Mouse (Mus musculus) embryonic facial prominence, embryonic 12.5 days (tissue): ENCODE measurements around the gene Krt27. TPM values are rescaled to one million over a fixed set of nuclear protein-coding genes. Genes with fewer than 3 reads are reported as not detected.

Experiments used
- ATAC-seq: fragments of 200-750 bp; cut with Nextera tagmentation; 2 replicates; pipeline ENCODE4 v1.8.0; 2017; ENCODE audit not compliant: insufficient number of reproducible peaks, insufficient read depth, low FRiP score, low TSS enrichment
- H3K27ac ChIP-seq: fragments of 300-500 bp; sonication (generic); 2 replicates; pipeline ENCODE4 v1.5.1; 2016; ENCODE audit warnings: mild to moderate bottlenecking
- H3K27me3 ChIP-seq: fragments of 300-500 bp; sonication (generic); 2 replicates; pipeline ENCODE4 v1.6.1; 2016; ENCODE audit warnings: mild to moderate bottlenecking, moderate library complexity
- H3K36me3 ChIP-seq: fragments of 300-500 bp; sonication (generic); 2 replicates; pipeline ENCODE4 v1.6.1; 2016; ENCODE audit warnings: mild to moderate bottlenecking
- H3K4me1 ChIP-seq: fragments of 300-500 bp; sonication (generic); 2 replicates; pipeline ENCODE4 v1.6.1; 2016
- H3K4me2 ChIP-seq: fragments of 300-500 bp; sonication (generic); replicated peaks from 2 replicates; pipeline ENCODE4 v1.6.1; 2016; ENCODE audit warnings: mild to moderate bottlenecking, moderate library complexity
- H3K4me3 ChIP-seq: fragments of 300-500 bp; sonication (generic); 2 replicates; pipeline ENCODE4 v1.5.1; 2016; ENCODE audit warnings: mild to moderate bottlenecking
- H3K9ac ChIP-seq: fragments of 300-500 bp; sonication (generic); 2 replicates; pipeline ENCODE4 v1.6.1; 2016; ENCODE audit warnings: mild to moderate bottlenecking, moderate library complexity
- H3K9me3 ChIP-seq: fragments of 300-500 bp; sonication (generic); 2 replicates; pipeline ENCODE4 v1.6.1; 2016; ENCODE audit warnings: mild to moderate bottlenecking, moderate library complexity
- WGBS: fragments of 180-500 bp; shearing (Covaris S2); methylation state at CpG from one replicate; pipeline ENCODE4 v1.1.7; 2016; 5-methylcytosine and 5-hydroxymethylcytosine counted together
- polyA plus RNA-seq: library from polyadenylated mRNA; unstranded; fragments of >200 nt; fragmentation: Nextera tagmentation; extraction: Ambion mirVana; gene quantifications from 2 replicates; pipeline ENCODE4 v1.2.1, GENCODE M21; 2016

Gene Krt27
- polyA plus RNA-seq, 1 experiment from 2014 or later, result not detected

GRCm38 (mm10) chr11:99379568-99379967 lies 28.7 kb upstream of the Krt27 start:
- 15% methylated on average over 5 of the region's 5 CpGs for WGBS
- no peaks in the 10 kb centered on the region for H3K36me3 ChIP-seq
- no peak for ATAC-seq
- H3K4me1 ChIP-seq, result no peaks in the 10 kb centered on the region
- H3K27ac ChIP-seq, result no peak overlapping the region
- H3K4me2 ChIP-seq, result no peak overlapping the region
- H3K9ac ChIP-seq, result no peak overlapping the region
- no peak overlapping the region for H3K4me3 ChIP-seq
- H3K27me3 ChIP-seq, result no peaks in the 10 kb centered on the region
- H3K9me3 ChIP-seq, result no peaks in the 10 kb centered on the region

- no peak for ATAC-seq
- WGBS, result 85% methylated on average over 13 of the region's 13 CpGs
- H3K4me1 ChIP-seq, result no peaks in the 10 kb centered on the region
Measured at GRCm38 (mm10) chr11:99374803-99375202, 23.9 kb upstream of the Krt27 start, which contains the start of gene Krt28. TSS of gene Krt28 (minus strand) at chr11:99374903.

GRCm38 (mm10) chr11:99369853-99370451 lies 19.0 kb upstream of the Krt27 start:
- H3K4me3 ChIP-seq, result no peak overlapping the region
- H3K36me3 ChIP-seq, result no peaks in the 10 kb centered on the region

More at GRCm38 (mm10) chr11:99374803-99375202, 23.9 kb upstream of the Krt27 start, which contains the start of gene Krt28:
- Histone ChIP-seq H3K27ac (no peak within 1 kb of the TSS), H3K9ac (no peak within 1 kb of the TSS), H3K36me3 (no peaks in the 10 kb centered on the region), H3K27me3 (0 out of 2 replicates have a peak, but pooled peaks cover 2% of the 10 kb centered on the region), H3K4me3 (no peak within 1 kb of the TSS), H3K9me3 (no peaks in the 10 kb centered on the region), H3K4me2 (no peak within 1 kb of the TSS)

GRCm38 (mm10) chr11:99369229-99369628 lies 18.3 kb upstream of the Krt27 start:
- 19% methylated on average over 3 of the region's 3 CpGs for WGBS
- H3K36me3 ChIP-seq, result no peaks in the 10 kb centered on the region

More at GRCm38 (mm10) chr11:99369853-99370451, 19.0 kb upstream of the Krt27 start:
- Histone ChIP-seq H3K4me1 (no peaks in the 10 kb centered on the region), H3K9me3 (no peaks in the 10 kb centered on the region), H3K27me3 (0 out of 2 replicates have a peak, but pooled peaks cover 2% of the 10 kb centered on the region), H3K27ac (no peak overlapping the region), H3K9ac (no peak overlapping the region), H3K4me2 (no peak overlapping the region)
- WGBS, result 85% methylated on average over 8 of the region's 8 CpGs
- ATAC-seq, result no peak

GRCm38 (mm10) chr11:99366791-99367190 lies 15.9 kb upstream of the Krt27 start:
- 45% methylated on average over 10 of the region's 10 CpGs for WGBS
- no peak for ATAC-seq
- H3K36me3 ChIP-seq, result no peaks in the 10 kb centered on the region

More at GRCm38 (mm10) chr11:99369229-99369628, 18.3 kb upstream of the Krt27 start:
- no peak overlapping the region for H3K4me2 ChIP-seq
- no peak overlapping the region for H3K9ac ChIP-seq
- no peak overlapping the region for H3K27ac ChIP-seq
- H3K4me3 ChIP-seq, result no peak overlapping the region
- H3K27me3 ChIP-seq, result 0 out of 2 replicates have a peak, but pooled peaks cover 2% of the 10 kb centered on the region
- no peak for ATAC-seq
- H3K9me3 ChIP-seq, result no peaks in the 10 kb centered on the region
- H3K4me1 ChIP-seq, result no peaks in the 10 kb centered on the region

GRCm38 (mm10) chr11:99364412-99364811 lies 13.5 kb upstream of the Krt27 start:
- Histone ChIP-seq H3K27me3 (no peaks in the 10 kb centered on the region), H3K4me2 (no peak overlapping the region), H3K9me3 (no peaks in the 10 kb centered on the region), H3K36me3 (no peaks in the 10 kb centered on the region), H3K9ac (no peak overlapping the region), H3K27ac (no peak overlapping the region), H3K4me1 (no peaks in the 10 kb centered on the region), H3K4me3 (no peak overlapping the region)
- ATAC-seq, result no peak
- 29% methylated on average over 9 of the region's 9 CpGs for WGBS

More at GRCm38 (mm10) chr11:99366791-99367190, 15.9 kb upstream of the Krt27 start:
- Histone ChIP-seq H3K4me2 (no peak overlapping the region), H3K4me1 (no peaks in the 10 kb centered on the region), H3K4me3 (no peak overlapping the region), H3K27ac (no peak overlapping the region), H3K27me3 (0 out of 2 replicates have a peak, but pooled peaks cover 2% of the 10 kb centered on the region), H3K9me3 (no peaks in the 10 kb centered on the region), H3K9ac (no peak overlapping the region)

- WGBS, result 87% methylated on average over 8 of the region's 8 CpGs
- ATAC-seq, result no peak
- Histone ChIP-seq H3K27me3 (no peaks in the 10 kb centered on the region), H3K9ac (no peak overlapping the region), H3K4me2 (no peak overlapping the region), H3K4me3 (no peak overlapping the region), H3K27ac (no peak overlapping the region), H3K9me3 (no peaks in the 10 kb centered on the region), H3K36me3 (no peaks in the 10 kb centered on the region), H3K4me1 (no peaks in the 10 kb centered on the region)
Measured at GRCm38 (mm10) chr11:99361423-99361822, 10.5 kb upstream of the Krt27 start.

- Histone ChIP-seq H3K4me3 (no peak overlapping the region), H3K27me3 (no peaks in the 10 kb centered on the region), H3K27ac (no peak overlapping the region), H3K9ac (no peak overlapping the region), H3K36me3 (no peaks in the 10 kb centered on the region), H3K9me3 (no peaks in the 10 kb centered on the region), H3K4me2 (no peak overlapping the region), H3K4me1 (no peaks in the 10 kb centered on the region)
- WGBS, result 82% methylated on average over 11 of the region's 11 CpGs
- ATAC-seq, result no peak
Measured at GRCm38 (mm10) chr11:99339299-99339847, 11.5 kb downstream of the Krt27 start.

- H3K4me1 ChIP-seq, result no peaks in the 10 kb centered on the region
- H3K9me3 ChIP-seq, result no peaks in the 10 kb centered on the region
- no peak within 1 kb of the TSS for H3K9ac ChIP-seq
- no peak within 1 kb of the TSS for H3K4me2 ChIP-seq
- H3K4me3 ChIP-seq, result no peak within 1 kb of the TSS
- H3K36me3 ChIP-seq, result no peaks in the 10 kb centered on the region
- H3K27ac ChIP-seq, result no peak within 1 kb of the TSS
- 93% methylated on average over 11 of the region's 11 CpGs for WGBS
- no peaks in the 10 kb centered on the region for H3K27me3 ChIP-seq
- ATAC-seq, result no peak
Measured at GRCm38 (mm10) chr11:99337866-99338265, 13.0 kb downstream of the Krt27 start, which contains the start of gene Krt26. TSS of gene Krt26 (minus strand) at chr11:99337966.

GRCm38 (mm10) chr11:99333426-99333825 lies 17.5 kb downstream of the Krt27 start:
- ATAC-seq, result no peak
- no peak overlapping the region for H3K9ac ChIP-seq
- H3K36me3 ChIP-seq, result no peaks in the 10 kb centered on the region
- no peak overlapping the region for H3K27ac ChIP-seq
- no peaks in the 10 kb centered on the region for H3K9me3 ChIP-seq
- no peak overlapping the region for H3K4me2 ChIP-seq
- H3K4me3 ChIP-seq, result no peak overlapping the region
- WGBS, result 76% methylated on average over 13 of the region's 13 CpGs
- H3K4me1 ChIP-seq, result no peaks in the 10 kb centered on the region
- H3K27me3 ChIP-seq, result no peaks in the 10 kb centered on the region

GRCm38 (mm10) chr11:99329655-99330054 lies 21.2 kb downstream of the Krt27 start:
- no peak overlapping the region for H3K9ac ChIP-seq
- no peak overlapping the region for H3K4me3 ChIP-seq
- no peak overlapping the region for H3K27ac ChIP-seq
- WGBS, result 76% methylated on average over 2 of the region's 2 CpGs
- H3K4me1 ChIP-seq, result no peaks in the 10 kb centered on the region
- no peaks in the 10 kb centered on the region for H3K36me3 ChIP-seq
- no peak for ATAC-seq
- H3K27me3 ChIP-seq, result no peaks in the 10 kb centered on the region
- H3K9me3 ChIP-seq, result no peaks in the 10 kb centered on the region
- H3K4me2 ChIP-seq, result no peak overlapping the region

- 87% methylated on average over 11 of the region's 11 CpGs for WGBS
- H3K4me3 ChIP-seq, result no peak within 1 kb of the TSS
- no peaks in the 10 kb centered on the region for H3K4me1 ChIP-seq
- no peak for ATAC-seq
- no peaks in the 10 kb centered on the region for H3K36me3 ChIP-seq
- no peaks in the 10 kb centered on the region for H3K9me3 ChIP-seq
- no peaks in the 10 kb centered on the region for H3K27me3 ChIP-seq
- no peak within 1 kb of the TSS for H3K27ac ChIP-seq
- no peak within 1 kb of the TSS for H3K9ac ChIP-seq
- H3K4me2 ChIP-seq, result no peak within 1 kb of the TSS
Measured at GRCm38 (mm10) chr11:99322851-99323250, 28.1 kb downstream of the Krt27 start, which contains the start of gene Krt25. TSS of gene Krt25 (minus strand) at chr11:99322951.
